Mouse (Mus musculus): ENCODE data around the gene Rad51b.
A peak's percentile ranks its signal among the peaks of the same experiment; 100 is the strongest.
"Not testable (repeated sequence)": the region's sequence is repeated elsewhere in the genome, so short reads cannot be mapped to it uniquely, and the experiment has no call there.

Gene Rad51b

DNA sequence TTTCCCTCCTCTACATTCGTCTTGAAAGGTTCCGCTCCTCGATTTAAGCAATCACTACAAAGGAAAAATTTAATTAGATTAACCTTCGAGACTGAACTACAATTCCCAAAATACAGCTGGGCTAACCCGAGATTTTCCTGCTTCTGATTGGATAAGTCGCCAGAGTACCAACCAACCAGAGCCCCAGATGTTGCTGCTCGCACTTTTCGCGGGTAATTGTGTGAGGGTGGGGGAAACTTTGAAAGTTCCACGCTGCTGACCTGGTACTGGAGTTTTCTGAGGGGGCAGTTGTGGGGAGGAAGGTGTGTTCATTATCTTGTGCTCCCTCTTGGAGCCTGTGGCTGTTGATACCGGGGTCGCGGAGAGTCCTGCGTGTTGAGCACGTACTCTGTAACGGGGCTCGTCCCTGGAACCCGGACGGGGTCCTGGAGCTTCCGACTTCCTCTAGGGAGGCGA is at the start of gene Rad51b:
Rad51b (plus strand) TSS at position 162 of the 456 bp plus-strand sequence.
- DNase-seq, result peak; percentile 73

DNA sequence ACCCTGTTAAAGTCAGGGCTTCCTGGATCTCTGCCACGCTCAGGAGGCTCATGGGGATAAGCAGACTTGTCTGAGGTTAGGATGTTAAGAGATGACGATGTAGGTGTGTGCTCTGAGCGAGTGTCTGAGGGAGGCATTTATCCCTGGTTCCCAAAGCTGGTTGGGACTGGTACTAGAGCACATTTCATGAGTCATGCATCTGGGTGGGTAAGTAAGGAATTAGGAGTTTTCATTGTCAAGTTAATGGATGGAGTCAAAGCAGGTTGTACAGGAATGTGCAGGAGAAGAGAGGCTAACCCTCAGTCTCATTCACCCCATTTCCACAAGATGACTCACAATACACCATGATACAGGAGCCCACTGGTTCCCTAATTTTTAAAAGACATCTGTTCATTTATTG is 49.0 kb upstream of the Rad51b start:
- DNase-seq, result no peak

DNA sequence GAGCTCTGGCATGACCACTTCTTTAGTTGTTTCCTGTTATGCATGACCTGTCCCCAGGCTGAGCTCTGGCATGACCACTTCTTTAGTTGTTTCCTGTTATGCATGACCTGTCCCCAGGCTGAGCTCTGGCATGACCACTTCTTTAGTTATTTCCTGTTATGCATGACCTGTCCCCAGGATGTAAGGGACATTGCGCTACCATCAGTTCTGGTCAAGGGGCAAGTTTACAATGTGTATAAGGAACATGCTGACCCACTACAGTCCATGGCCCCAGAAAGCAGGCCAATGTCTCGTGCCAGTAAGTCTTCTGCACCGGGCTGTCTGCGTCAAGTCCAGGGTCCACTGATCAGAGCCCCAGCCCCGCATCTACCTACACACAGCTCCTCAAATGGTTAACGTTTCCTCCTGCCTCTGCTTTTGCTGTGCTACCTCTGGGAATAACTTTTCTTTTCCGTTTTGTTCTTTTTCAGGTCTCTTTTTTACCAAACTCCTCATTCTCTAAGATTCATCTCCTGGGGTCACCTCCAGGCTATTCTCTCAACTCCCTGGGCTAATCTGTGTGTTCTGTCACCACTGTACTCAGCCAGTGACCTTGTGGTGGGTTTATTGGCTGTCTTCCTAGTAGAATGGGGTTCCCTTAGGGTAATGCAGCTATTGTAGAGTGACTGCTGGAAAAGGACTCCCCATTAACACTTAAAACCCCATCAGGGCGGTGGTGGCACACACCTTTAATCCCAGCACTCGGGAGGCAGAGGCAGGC is 43.6 kb upstream of the Rad51b start:
- no peak for DNase-seq

DNA sequence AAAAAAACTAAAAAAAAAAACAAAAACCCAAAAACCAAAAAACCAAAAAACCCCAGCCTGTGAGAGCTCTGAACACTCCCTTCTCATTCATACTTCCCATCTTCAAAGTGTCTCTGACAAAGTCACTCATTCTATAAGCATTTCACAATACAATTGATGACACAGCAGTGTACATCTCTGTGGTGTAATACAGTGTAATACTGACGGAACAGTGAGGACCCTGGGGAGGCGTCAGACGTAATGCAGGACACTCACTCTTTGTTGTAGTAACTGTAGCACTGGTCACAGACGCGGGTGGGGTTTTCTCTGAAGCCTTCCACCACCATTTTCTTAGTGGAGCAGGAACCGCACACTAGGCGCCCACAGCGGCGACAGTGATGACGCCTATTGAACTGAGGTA is 42.1 kb upstream of the Rad51b start:
- no peak for DNase-seq

DNA sequence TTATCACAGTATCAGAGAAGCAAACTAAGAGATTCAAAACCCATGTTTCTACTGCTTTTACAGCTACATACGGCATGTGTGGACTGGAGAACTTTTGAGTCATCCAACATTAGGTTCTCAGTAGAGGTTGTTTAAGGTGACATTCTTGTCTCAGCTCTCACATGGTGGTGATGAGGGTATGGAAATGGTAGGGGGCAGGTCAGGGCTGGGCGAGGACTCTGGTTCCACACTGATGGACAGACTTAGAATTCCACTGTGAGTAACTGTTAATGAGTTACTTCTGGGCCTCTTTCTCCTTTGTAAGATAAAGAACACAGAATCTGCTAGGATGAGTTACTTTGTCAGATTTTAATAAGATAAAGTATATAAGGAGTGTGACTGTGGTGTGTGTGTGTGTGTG is 36.9 kb upstream of the Rad51b start:
- no peak for DNase-seq

DNA sequence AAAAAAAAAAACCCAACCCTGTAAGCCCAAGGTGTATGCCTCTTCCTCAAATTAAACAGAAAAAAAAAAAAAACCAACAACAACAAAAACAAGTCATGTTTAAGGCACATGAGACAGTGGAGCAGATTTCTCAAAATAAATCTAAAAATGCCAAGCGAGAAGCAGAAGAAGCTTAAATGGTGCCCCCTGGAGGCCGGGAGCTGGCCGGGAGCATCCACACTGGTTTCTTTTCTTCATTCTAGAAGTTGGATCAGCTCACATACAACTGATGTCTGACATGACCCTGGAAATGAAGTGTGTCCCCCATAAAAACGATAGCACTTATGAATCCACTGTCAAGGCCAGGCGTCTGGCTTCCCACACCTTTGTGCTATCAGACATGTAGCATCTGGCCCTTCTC is 36.0 kb upstream of the Rad51b start:
- DNase-seq, result peak; percentile 37

DNA sequence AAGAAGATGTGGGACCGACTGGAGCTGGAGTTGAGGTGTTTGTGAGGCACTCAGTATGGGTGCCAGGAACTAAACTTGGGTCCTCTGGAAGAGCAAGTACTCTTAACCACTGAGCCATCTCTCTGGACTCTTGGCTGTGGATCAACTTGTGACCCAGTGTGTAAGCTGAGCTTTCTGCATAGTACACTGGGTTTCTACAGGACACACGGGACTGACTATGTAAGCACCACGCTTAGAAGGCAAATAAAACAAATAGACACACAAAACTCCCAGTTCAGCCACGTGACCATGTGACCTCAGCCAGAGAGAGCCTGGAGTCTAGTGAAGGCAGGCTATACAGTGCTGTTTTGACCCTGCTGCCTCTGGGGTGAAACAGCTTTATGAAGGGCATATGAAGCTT is 24.5 kb upstream of the Rad51b start:
- DNase-seq, result no peak

DNA sequence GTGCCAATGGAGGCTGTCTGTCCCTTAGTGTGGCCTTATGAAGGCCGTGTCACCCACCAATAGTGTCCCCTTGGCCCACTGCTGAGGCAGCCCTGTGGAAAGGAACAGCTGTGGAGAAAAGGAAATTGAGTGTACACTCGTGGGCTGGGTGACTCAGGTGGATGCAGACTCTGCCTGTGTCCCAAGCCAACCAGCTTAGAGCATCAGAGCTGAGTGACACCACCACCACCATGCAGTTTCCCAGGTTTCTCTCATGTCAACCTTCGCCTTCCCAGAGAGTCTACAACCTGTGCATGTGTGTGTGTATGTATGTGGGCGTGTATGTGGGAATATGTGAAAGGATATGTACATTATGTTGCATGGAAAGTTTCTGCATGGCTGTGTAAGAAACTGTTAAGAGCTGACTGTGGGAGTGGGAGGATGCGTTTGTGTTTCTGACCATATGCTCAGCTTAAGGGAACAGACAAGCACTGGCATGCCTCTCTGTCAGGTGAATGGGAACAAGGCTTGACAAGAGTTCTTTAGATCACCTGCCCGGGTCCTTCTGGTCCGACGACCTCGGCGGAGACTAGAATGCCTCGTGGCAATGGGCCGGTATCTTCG is 17.5 kb upstream of the Rad51b start:
- no peak for DNase-seq

DNA sequence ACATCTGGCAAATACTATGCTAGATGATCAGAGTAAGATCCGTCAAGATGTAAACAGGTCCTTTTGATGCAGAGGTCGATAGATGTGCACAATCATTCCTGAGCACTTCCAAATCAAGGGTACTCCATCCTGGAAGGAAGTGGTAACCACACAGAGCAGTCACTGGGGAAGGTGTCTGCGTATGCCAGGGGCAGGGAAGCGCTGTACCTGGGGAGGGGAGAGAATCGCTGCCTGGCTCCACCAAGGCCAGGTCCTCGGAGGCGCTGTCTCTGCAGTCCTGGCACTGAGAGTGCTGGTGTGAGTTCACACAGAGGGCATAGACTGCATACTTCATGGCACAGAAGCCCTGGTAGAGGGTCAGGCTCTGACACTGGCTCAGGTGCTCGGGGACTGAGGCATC is 14.5 kb upstream of the Rad51b start:
- DNase-seq, result no peak

DNA sequence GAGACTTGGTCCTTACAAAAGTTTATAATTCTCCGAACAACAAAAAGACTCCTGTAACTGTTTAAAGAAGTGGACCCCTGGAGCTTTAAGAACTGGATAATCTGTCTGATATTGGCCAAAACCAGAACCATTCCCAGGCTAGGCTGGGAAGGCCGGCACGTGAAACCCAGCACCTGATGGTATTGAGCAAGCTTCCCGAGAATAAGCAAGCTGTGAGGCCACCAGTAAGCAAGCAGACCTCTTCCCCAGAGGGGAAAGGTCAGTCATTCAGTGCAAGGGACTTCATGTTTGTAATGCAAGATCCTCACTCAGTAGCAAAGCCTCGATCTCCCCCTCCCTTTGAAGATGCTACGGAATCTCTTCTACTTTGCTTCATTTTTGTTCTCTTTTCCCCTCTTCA is 4.2 kb upstream of the Rad51b start:
- no peak for DNase-seq

DNA sequence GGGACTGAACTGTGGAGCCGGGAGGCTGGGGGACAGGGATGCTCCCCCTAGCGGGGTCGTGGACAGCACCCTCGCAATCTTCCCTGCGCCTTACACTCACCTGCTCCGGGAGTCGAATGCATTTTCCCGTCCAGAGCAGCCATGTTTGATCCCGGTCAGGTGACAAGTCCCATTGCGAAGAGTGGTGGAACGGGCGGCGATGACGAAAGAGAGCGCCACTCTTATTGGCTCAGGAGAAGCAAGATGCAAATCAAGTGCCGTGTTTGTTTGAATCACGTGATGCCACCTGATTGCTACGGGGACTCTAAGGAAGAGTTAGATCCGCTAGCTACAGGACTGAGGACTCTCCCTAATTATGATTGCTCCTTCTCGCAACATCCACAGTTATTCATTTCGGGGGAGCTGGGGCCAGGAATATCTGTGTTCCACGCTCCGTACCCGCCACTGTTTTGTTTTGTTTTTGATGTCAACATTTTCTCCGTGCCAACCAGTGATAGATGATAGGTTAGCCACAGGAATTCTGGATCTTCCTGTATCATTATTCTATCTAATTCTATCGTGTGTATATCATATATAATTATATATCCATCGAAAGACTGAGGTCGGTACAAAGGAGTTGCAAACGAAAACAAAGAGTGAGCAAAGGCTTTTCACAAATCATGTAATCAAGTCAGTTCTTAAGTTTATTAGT is 811 bp upstream of the Rad51b start, which contains the start of gene Zfyve26:
Zfyve26 (minus strand) TSS at position 179 of the 691 bp plus-strand sequence.
- peak; percentile 93 for DNase-seq

DNA sequence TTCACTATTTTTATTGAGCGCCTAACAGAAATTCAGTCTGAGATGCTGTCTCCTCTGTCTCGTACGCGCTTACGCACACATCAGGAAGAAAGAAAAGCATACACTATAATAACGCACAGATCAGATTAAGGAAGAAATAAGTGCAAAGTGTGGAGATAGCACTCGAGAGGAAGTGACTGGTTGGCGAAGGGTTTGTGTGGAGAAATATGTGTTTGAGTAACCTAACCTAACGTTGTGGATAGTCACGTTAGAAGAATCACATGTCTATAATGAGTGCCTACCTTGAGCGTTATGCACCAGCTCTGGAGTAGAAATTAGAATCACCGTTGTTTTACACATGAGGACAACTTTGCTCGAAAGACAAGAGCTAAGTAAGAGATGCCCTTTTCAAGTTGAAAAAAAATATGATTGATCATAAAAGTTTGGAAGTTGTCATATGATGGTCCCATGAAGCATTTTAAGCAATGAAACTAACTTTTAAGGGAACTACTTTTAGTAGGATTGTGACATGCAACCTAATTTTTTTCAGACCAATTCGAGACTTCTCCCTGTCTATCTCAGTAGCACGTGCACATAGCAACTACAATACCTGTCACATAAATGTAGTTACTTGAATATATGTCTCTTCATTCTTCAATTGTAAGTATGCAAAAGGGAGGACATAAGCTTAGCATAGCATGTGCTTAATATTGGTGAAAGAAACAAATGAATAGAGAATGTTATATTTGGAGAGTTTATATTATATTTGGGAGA is 978 bp downstream of the Rad51b start:
- no peak for DNase-seq

DNA sequence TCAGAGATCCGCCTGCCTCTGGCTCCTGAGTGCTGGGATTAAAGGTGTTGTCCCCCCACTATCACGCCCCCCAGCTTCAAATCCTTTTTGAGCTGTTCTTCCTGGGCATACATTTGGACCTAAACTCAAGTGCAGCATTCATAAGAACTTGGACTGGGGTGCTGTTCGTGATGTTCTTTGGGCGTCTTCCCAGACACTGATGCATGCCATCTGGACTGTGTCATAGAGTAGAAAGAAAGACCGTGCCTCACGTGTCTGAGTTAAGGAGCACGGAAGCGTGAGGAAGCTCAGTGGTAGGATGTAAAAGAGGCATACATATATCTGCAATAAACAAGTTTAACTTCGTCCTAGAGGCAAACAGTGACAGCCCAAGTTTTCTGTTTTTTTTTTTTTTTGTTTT is 4.7 kb downstream of the Rad51b start:
- peak; percentile 39 for DNase-seq

DNA sequence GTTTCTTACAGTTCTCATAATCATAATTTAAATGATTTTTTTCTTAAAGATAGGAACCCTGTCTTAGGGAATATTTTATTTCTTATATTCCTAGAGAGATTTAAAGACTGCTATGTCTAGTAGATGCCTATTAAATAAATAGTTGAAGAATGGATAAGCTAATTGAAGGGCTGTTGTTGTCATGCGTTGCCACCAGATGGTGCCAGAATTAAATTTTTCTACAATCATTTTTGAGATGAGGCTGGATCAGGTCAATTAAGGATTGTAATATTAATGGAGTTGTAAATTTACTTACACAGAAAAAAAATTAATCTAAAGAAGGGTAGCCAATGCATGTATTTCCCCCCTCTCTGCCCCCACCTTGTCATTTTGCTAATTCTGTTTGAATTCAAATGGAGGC is 8.0 kb downstream of the Rad51b start:
- DNase-seq, result no peak

DNA sequence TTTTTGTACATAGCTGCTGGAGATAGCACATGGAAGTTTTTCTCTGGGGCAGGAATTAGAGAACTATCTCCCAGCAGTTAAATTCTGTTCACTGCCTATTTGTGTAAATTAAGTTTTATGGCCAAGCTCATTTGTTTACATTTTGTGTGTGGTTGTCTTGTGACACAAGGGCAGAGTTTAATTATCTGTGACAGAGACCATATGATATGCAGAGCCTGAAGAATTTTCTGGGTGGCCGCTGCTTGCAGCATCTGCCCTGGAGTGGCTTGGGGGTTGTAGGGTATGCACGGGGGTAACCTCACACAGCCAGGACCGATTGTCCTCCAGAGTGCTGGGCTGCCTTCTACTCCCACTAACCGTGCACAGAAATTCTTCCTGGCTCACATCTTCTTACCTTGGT is 8.9 kb downstream of the Rad51b start:
- no peak for DNase-seq

DNA sequence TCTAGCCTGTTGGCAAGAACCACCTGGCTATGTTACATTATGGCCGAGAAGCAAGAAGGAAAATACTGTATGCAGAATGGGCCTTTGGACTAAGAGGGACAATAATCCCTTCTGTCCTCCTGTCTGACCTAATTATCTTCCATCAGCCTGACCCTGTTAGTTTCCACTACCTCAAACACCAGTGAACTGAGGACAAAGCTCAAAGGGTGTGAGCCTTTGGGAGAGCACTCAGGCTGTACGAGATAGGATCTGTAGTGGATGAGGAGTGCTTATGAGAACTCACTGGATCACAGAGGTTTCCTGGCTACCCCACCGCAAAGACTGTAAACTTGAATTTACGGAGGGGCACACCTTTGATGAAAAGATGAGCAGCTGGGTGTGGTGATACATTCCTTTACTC is 16.6 kb downstream of the Rad51b start:
- no peak for DNase-seq

DNA sequence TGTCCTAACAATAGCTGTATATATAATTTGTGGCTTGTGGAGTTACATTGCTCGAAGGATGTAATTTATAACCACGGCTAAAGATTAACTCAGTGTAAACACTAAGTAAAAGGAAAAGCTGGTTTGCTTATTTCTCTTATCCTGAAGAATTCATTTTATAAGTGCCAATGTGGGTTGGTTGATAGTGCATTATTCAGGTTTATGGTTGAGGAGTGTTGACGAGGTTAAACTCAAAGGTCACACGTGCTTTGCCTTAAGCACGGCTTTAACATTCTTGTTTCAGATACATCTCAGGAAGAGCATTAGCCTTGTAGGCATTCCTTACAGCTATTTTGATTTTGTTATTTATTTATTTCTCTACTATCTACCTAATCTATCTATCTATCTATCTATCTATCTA is 20.3 kb downstream of the Rad51b start:
- no peak for DNase-seq

DNA sequence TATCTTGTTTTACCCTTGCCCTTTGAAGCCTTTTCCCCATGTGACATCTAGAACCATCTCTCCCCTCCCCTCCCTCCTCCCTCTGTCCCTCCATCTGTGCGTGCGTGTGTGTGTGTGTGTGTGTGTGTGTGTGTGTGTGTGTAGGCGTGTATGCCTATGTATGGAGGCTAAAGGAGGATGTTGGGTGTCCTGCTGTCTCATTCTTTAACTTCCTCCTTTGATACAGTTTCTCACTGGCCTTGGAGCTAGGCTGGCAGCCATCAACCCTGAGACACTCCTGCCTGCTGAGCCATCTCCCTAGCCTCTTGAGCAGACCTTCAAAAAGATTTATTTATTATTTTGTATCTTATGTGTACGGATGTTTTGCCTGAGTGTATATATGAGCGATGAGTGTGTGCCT is 23.8 kb downstream of the Rad51b start:
- no peak for DNase-seq

DNA sequence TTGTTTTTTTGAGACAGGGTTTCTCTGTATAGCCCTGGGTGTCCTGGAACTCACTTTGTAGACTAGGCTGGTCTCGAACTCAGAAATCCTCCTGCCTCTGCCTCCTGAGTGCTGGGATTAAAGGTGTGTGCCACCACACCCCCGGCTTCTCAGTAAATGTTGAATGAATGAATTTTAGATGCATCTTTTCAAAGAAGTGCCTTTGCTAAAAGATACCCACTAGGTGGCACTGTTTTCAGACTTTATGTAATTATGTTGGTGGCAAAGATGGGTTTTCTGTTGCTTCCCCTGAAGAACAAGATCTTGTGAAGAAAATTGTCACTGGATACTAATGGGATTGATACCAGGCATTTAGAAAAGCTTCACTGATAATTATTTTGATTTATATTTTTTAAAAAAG is 25.5 kb downstream of the Rad51b start:
- not testable (repeated sequence) for DNase-seq

DNA sequence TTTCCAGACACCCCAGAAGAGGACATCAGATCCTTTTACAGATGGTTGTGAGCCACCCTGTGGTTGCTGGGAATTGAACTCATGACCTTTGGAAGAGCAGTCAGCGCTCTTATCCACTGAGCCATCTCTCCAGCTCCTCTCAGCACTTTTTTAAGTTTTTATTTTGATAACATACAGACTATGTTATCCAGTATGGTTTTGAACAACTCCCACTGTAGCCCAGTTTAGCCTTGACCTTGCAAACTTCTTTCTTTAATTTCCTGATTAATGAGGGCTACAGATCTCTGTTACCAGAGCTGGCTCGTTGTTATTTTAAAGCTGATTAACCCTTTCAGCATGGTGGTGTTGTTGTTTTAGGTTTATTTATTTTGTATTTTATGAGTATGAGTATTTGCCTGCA is 29.2 kb downstream of the Rad51b start:
- DNase-seq, result no peak

DNA sequence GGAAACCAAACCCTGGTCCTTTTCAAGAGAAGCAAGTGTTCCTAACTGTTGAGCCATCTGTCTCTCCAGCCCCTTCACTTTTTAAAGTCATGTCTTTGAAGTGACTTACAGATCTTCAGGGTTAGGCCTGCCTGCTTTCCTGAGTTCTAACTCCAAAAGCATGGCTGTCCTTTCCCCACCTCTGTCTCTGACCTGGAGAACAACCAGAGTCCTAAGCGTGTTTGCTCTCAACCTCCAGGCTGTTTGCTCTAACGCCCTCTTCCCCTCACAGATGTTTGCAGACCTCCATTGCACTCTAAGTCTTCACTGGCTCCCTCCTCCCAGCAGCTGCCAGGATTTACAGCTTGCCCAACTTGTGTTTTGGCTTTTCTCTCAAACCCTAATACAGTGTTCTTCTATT is 29.7 kb downstream of the Rad51b start:
- DNase-seq, result no peak

DNA sequence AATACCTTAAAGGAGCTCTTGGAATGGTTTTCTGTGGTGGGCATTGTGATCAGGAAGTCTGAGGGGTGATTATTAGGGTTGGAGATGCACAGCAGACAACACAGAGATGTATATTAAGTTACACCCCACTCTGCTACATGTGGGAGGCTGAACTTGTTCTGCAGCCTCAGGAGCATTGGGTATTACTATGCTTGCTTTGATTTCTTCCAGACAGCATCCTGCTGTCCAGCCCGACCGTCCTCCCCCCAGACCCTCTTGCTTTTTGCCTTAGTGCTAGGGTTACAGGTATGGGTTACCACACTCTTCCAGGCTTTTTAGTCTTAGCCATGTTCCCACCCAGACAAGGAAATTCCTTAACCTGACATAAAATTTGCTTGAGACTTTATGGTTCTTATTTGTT is 30.8 kb downstream of the Rad51b start:
- no peak for DNase-seq

DNA sequence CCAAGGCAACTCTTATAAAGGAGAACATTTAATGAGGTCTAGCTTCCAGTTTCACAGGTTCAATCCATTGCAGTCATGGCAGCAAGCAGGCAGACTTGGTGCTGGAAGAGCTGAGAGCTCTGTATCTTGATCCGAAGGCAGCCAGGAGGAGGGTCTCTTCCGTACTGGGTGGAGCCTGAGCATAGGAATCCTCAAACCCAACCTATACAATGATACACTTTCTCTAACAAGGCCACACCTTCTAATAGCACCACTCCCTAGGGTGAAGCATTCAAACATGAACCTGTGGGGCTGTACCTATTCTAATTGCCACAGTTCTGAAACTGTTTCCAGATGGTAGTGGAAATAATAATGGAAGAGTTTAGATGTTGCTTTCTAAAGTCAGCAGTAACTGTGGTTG is 33.5 kb downstream of the Rad51b start:
- no peak for DNase-seq
